Mouse (Mus musculus) thymus, postnatal 0 days (tissue): Measurements from ENCODE around the gene Lrba. TPM values are rescaled to one million over a fixed set of nuclear protein-coding genes. Genes with fewer than 3 reads are reported as not detected.
A peak's percentile ranks its signal among the peaks of the same experiment; 100 is the strongest.

Experiments
- DNase-seq: peaks from one replicate; pipeline ENCODE4 v3.0.0-alpha.2; 2015; ENCODE audit warnings: low spot score
- polyA plus RNA-seq: library from polyadenylated mRNA; unstranded; fragments of >200 nt; fragmentation: Nextera tagmentation; extraction: Ambion mirVana; gene quantifications from 2 replicates; pipeline ENCODE4 v1.2.1, GENCODE M21; 2015

Gene Lrba
- polyA plus RNA-seq, 1 experiment from 2014 or later, result 4.4 TPM

- no peak for DNase-seq
Measured at GRCm38 (mm10) chr3:86789752-86790151, 565.3 kb downstream of the Lrba start.

GRCm38 (mm10) chr3:86793264-86793663 lies 568.8 kb downstream of the Lrba start:
- DNase-seq, result no peak

GRCm38 (mm10) chr3:86793720-86794191 lies 569.3 kb downstream of the Lrba start:
- DNase-seq, result no peak

GRCm38 (mm10) chr3:86796716-86797115 lies 572.2 kb downstream of the Lrba start:
- no peak for DNase-seq

- DNase-seq, result no peak
Measured at GRCm38 (mm10) chr3:86797871-86798460, 573.5 kb downstream of the Lrba start.

GRCm38 (mm10) chr3:86799041-86799440 lies 574.6 kb downstream of the Lrba start:
- no peak for DNase-seq

- no peak for DNase-seq
Measured at GRCm38 (mm10) chr3:86800841-86801240, 576.4 kb downstream of the Lrba start.

GRCm38 (mm10) chr3:86802825-86803224 lies 578.3 kb downstream of the Lrba start:
- DNase-seq, result no peak

- no peak for DNase-seq
Measured at GRCm38 (mm10) chr3:86804265-86804664, 579.8 kb downstream of the Lrba start.

GRCm38 (mm10) chr3:86806834-86807233 lies 582.4 kb downstream of the Lrba start:
- DNase-seq, result no peak

GRCm38 (mm10) chr3:86807750-86808467 lies 583.4 kb downstream of the Lrba start:
- DNase-seq, result peak; percentile 37

- DNase-seq, result no peak
Measured at GRCm38 (mm10) chr3:86809199-86809598, 584.7 kb downstream of the Lrba start.

GRCm38 (mm10) chr3:86809646-86810045 lies 585.2 kb downstream of the Lrba start:
- DNase-seq, result no peak

- DNase-seq, result no peak
Measured at GRCm38 (mm10) chr3:86810908-86811307, 586.4 kb downstream of the Lrba start.

GRCm38 (mm10) chr3:86812689-86813088 lies 588.2 kb downstream of the Lrba start:
- peak; percentile 83 for DNase-seq

- DNase-seq, result no peak
Measured at GRCm38 (mm10) chr3:86818001-86818585, 593.6 kb downstream of the Lrba start.

GRCm38 (mm10) chr3:86819372-86819771 lies 594.9 kb downstream of the Lrba start:
- DNase-seq, result no peak

GRCm38 (mm10) chr3:86820344-86820743 lies 595.9 kb downstream of the Lrba start:
- DNase-seq, result no peak

- DNase-seq, result no peak
Measured at GRCm38 (mm10) chr3:86821383-86821782, 596.9 kb downstream of the Lrba start.

- DNase-seq, result no peak
Measured at GRCm38 (mm10) chr3:86827506-86827905, 603.0 kb downstream of the Lrba start.

- no peak for DNase-seq
Measured at GRCm38 (mm10) chr3:86832115-86832514, 607.6 kb downstream of the Lrba start.
